15 mouse cellular contexts compared by ENCODE assay signal in the genomic region with DNA sequence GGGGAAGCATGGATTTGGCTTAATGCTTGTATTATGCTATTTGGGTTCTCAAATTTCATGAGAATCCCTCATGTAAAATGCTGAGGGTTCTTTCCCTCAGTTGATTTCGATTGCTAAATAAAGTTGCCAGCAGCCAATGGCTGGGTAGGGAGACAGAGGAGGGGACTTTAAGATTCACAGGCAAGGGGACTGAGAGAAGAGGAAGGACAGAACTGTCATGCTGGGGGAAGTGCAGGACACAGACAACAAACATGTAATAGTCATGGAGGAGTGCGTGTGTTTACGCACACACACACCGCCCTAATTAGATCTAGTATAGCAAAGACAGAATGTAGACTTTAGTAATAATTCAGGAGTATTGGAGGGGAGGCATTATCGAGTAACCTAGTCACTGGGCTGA.
"Had no signal": no experiment of that assay in that cellular context is flagged by ENCODE, and none has a peak within 500 bp of the region (broad histone marks: within the 10 kb centered on the region; RNA-seq: fewer than 3 reads in every experiment).

No protein-coding gene starts in this region.

- ATAC-seq: liver, embryonic 12.5 days; lung, postnatal 0 days; midbrain, embryonic 13.5 days; midbrain, embryonic 16.5 days had no signal

- H3K9me3 ChIP-seq: limb, embryonic 10.5 days; limb, embryonic 13.5 days; liver, embryonic 12.5 days; midbrain, embryonic 10.5 days; midbrain, embryonic 13.5 days had no signal

- DNase-seq: layer of hippocampus, adult 9-11 months; liver; lung, embryonic 14.5 days; thymus, adult 18-20 months; thymus, postnatal 36 days had no signal

- H3K4me3 ChIP-seq: layer of hippocampus, adult 2 months; limb, embryonic 10.5 days; limb, embryonic 13.5 days; liver, embryonic 12.5 days; megakaryocyte, embryonic 14.5 days; midbrain, embryonic 10.5 days; midbrain, embryonic 13.5 days had no signal

- H3K4me2 ChIP-seq: limb, embryonic 13.5 days; liver, embryonic 12.5 days; lung, embryonic 14.5 days; midbrain, embryonic 13.5 days had no signal

- H3K27ac ChIP-seq: kidney, postnatal 0 days; layer of hippocampus, adult 2 months; limb, embryonic 10.5 days; limb, embryonic 13.5 days; liver, embryonic 12.5 days; midbrain, embryonic 10.5 days; midbrain, embryonic 13.5 days had no signal

- H3K9ac ChIP-seq: limb, embryonic 13.5 days; liver, embryonic 12.5 days; lung, embryonic 14.5 days; midbrain, embryonic 13.5 days had no signal

- H3K27me3 ChIP-seq: limb, embryonic 13.5 days; liver, embryonic 12.5 days; megakaryocyte, embryonic 14.5 days; midbrain, embryonic 13.5 days had no signal
